Mouse (Mus musculus): ENCODE results near the gene Map4k3. TPM values are rescaled to one million over a fixed set of nuclear protein-coding genes. Genes with fewer than 3 reads are reported as not detected.
"Not testable (repeated sequence)": the region's sequence is repeated elsewhere in the genome, so short reads cannot be mapped to it uniquely, and the experiment has no call there.

Map4k3 gene
- polyA plus RNA-seq, 1 experiment from 2014 or later, result 13.9 TPM

DNA sequence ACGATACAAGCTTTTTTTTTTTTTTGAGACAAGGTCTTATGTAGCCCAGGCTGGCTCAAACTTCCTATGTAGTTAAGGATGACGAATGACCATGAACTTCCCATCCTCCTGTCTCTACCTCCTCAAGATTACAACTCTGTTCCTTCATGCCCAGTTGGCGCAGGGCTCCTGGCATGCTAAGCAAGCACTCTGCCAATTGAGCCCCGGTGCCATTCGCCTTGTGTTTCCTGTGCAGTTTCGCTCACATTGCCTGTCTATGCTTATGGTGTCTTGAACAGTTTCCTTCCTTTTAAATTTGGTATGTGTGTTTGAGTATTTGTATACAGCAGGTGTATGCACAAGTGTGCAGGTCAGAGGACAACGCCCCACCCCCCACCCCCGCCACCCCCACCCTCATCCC lies 182.1 kb downstream of the Map4k3 start:
- no peak for DNase-seq (ENCODE audit: extremely low spot score, low spot score)
- Histone ChIP-seq H3K4me3 (no peak overlapping the region), H3K9me3 (no peaks in the 10 kb centered on the region), H3K4me1 (peaks cover 4% of the 10 kb centered on the region; the same call in 1 of the 2 replicates), H3K36me3 (replicated peaks) (no peaks in the 10 kb centered on the region), H3K27ac (no peak overlapping the region), H3K27me3 (ENCODE audit: poor library complexity, severe bottlenecking) (no peaks in the 10 kb centered on the region)
- 94% methylated on average over 8 of the region's 8 CpGs for WGBS

DNA sequence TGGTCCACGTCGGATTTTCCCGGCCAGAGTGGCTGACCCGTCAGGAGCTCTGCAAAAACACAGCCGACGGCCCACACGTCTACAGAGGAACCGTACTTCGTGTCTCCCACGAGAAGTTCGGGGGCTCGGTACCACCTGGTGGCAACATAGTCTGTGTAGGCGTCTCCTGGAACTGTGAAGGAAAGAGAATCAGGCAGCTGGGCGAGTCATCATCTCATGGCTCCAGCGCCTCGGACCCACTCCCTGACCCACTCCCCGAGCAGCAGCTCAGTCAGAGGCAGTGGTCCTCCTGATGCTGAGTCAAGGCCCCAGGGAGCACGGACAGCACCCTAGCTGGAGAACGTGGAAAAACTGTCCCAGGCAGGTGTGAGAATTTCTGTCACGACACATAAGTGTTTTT lies 184.6 kb downstream of the Map4k3 start:
- no peak for DNase-seq (ENCODE audit: extremely low spot score, low spot score)
- 92% methylated on average over 20 of the region's 20 CpGs for WGBS

DNA sequence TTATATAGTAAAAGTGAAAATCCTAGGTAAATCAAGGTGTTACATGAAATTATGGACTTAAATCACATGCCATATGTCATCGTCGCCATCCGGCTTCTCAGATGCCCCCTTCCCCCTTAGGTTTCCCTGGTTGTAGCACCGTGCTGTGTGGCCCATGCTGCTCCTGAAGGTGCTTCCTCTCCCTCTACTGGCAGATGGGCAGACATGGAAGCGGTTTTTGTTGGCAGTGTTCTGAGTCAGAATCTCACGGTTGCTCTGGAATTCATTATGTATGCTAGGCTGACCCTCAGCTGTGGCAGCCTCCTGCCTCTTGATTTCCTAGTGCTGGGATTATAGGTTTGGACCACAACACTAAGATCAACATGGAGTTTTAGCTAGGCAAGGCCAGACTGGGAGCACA lies 191.1 kb downstream of the Map4k3 start:
- WGBS, result 64% methylated on average over 6 of the region's 6 CpGs
- DNase-seq (ENCODE audit: extremely low spot score, low spot score), result no peak
- no peak overlapping the region for H3K4me3 ChIP-seq
- H3K4me1 ChIP-seq, result peaks cover 2% of the 10 kb centered on the region; the same call in 1 of the 2 replicates
- H3K9me3 ChIP-seq, result no peaks in the 10 kb centered on the region
- no peaks in the 10 kb centered on the region for H3K36me3 ChIP-seq (replicated peaks)
- H3K27me3 ChIP-seq (ENCODE audit: poor library complexity, severe bottlenecking), result no peaks in the 10 kb centered on the region
- no peak overlapping the region for H3K27ac ChIP-seq

More for the DNA sequence above, 184.6 kb downstream of the Map4k3 start:
- Histone ChIP-seq H3K4me1 (peaks cover 4% of the 10 kb centered on the region; the same call in 1 of the 2 replicates), H3K27me3 (ENCODE audit: poor library complexity, severe bottlenecking) (no peaks in the 10 kb centered on the region), H3K36me3 (replicated peaks) (no peaks in the 10 kb centered on the region), H3K9me3 (no peaks in the 10 kb centered on the region), H3K4me3 (no peak overlapping the region), H3K27ac (no peak overlapping the region)

DNA sequence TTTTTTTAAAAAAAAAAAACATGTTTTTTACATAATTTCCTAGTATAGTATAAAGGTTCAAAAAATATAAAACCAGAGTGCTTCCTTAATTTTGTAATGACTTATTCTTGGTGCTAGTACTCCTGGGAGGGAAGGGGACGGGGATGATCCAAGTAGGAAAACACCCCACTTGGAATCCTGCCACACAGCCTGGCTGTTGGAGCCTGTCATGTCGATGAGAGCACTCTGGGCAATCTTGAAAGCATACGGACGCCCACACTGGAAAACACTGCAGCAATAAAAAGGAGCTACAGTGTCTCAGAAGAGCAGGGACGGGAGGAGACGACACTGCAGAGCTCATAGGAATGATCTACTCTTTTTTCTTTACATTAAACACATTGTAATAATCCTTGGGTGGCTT lies 192.7 kb downstream of the Map4k3 start:
- no peak for DNase-seq (ENCODE audit: extremely low spot score, low spot score)
- 87% methylated on average over 6 of the region's 6 CpGs for WGBS
- H3K9me3 ChIP-seq, result no peaks in the 10 kb centered on the region
- H3K4me1 ChIP-seq, result no peaks in the 10 kb centered on the region
- H3K36me3 ChIP-seq (replicated peaks), result no peaks in the 10 kb centered on the region
- no peaks in the 10 kb centered on the region for H3K27me3 ChIP-seq (ENCODE audit: poor library complexity, severe bottlenecking)
- no peak overlapping the region for H3K27ac ChIP-seq
- no peak overlapping the region for H3K4me3 ChIP-seq

DNA sequence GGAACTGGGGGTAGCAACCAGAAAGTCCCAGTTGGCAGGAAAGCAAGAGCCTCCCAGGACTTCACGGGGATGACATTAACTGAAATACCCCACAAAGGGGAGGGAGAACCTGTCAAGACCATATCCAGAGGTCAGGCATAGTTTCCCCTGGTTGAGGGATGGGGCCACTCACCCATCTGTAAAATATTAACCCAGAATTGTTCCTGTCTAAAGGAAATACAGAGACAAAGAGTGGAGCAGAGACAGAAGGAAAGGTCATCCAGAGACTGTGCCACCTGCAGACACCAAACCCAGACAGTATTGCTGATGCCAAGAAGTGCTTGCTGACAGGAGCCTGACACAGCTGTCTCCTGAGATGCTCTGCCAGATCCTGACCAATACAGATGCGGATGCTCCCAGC lies 196.9 kb downstream of the Map4k3 start:
- not testable (repeated sequence) for H3K27me3 ChIP-seq (ENCODE audit: poor library complexity, severe bottlenecking); DNase-seq (ENCODE audit: extremely low spot score, low spot score); H3K27ac ChIP-seq; H3K36me3 ChIP-seq (replicated peaks); H3K9me3 ChIP-seq; H3K4me3 ChIP-seq; H3K4me1 ChIP-seq
- 80% methylated on average over 2 of the region's 2 CpGs for WGBS

Other genes with a start within 250 kb of the Map4k3 start
- 4.3 and 4.8 TPM in 2 replicates for gene Sos1, start 248.0 kb downstream of the Map4k3 start, polyA plus RNA-seq (2016; fragmentation: Nextera tagmentation; extraction: Ambion mirVana)
- 0.71 and 1.2 TPM in 2 replicates for gene Cdkl4, start 150.7 kb downstream of the Map4k3 start, polyA plus RNA-seq (2016; fragmentation: Nextera tagmentation; extraction: Ambion mirVana)
- 3.0 and 4.8 TPM in 2 replicates for gene Tmem178, start 216.1 kb upstream of the Map4k3 start, polyA plus RNA-seq (2016; fragmentation: Nextera tagmentation; extraction: Ambion mirVana)

Measured in forebrain, embryonic 10.5 days (tissue).